Comparison of ENCODE assay signal across 8 mouse cellular contexts in the genomic region with DNA sequence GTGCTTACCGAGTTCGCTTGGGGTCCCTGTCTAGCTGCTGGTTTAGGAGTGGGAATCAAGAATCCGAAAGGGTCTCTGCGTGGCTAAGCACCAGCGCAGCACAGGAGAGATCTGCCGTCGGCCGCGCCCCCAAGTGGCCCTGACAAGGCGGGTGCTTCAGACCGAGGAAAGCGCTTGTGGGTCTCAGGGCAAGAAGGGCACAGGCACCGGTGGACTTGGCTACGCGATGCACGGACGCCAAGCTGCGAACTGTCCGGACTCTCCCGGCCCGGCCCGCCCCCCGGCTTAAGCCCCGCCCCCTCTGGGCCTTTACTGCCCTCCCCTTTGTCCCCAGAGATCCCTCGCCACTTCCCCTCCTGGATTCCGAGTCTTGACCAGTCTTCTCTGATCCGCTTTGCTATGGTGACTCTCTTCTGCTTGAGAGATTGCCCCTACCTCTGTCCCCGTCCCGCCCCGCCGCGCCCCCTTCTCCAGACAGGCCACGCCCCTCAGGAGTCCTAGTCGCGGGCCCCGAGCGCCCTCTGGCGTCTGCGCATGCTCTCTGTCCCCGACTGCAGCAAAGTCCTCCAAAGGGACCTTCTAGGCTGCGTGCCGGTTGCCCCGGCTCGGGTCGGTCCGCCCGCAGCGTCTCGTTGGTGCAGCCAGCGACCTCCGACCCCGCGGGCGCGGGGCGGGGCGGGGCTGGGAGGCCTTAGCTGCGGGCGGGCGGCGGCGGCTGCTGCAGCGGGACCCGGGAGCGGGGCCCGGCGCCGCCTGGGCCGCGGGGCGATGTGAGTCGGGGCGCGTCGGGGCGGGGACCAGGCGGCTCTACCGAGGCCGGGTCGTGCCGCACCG. TPM values are rescaled to one million over a fixed set of nuclear protein-coding genes. Genes with fewer than 3 reads are reported as not detected.
DNase-seq lines count a peak whose midpoint lies in the region; ATAC-seq lines count a peak whose summit lies in the region.

A gene (minus strand): TSS at position 234 of the 834 bp plus-strand sequence.

- under 1% methylated on average over 74 of the region's 82 CpGs for WGBS in heart, embryonic 12.5 days
- under 1% methylated on average over 68 of the region's 82 CpGs for WGBS in kidney, embryonic 16.5 days

- H3K4me3 ChIP-seq in erythroblast, embryonic 14.5 days (replicated peaks), result peak within 1 kb of the TSS; percentile 63
- H3K4me3 ChIP-seq in heart, embryonic 12.5 days, result peak within 1 kb of the TSS; percentile 73
- H3K4me3 ChIP-seq in kidney, embryonic 16.5 days (ENCODE audit: low read length), result peak within 1 kb of the TSS; percentile 74

- peak within 1 kb of the TSS; percentile 52 for H3K27ac ChIP-seq in heart, embryonic 12.5 days (ENCODE audit: poor library complexity, severe bottlenecking)
- H3K27ac ChIP-seq in kidney, embryonic 16.5 days (ENCODE audit: low read length), result peak within 1 kb of the TSS; percentile 74

- peaks cover 29% of the 10 kb centered on the region for H3K4me1 ChIP-seq in erythroblast, embryonic 14.5 days (ENCODE audit: control insufficient read depth)
- H3K4me1 ChIP-seq in heart, embryonic 12.5 days (replicated peaks), result peaks cover 13% of the 10 kb centered on the region
- peaks cover 18% of the 10 kb centered on the region for H3K4me1 ChIP-seq in kidney, embryonic 16.5 days (ENCODE audit: insufficient read depth, low read length)

- no peaks in the 10 kb centered on the region; the same call in 1 of the 2 replicates for H3K36me3 ChIP-seq in erythroblast, embryonic 14.5 days (ENCODE audit: control insufficient read depth)
- H3K36me3 ChIP-seq in heart, embryonic 12.5 days, result peaks cover 9% of the 10 kb centered on the region
- H3K36me3 ChIP-seq in kidney, embryonic 16.5 days (ENCODE audit: insufficient read depth, low read length), result no peaks in the 10 kb centered on the region

- H3K9me3 ChIP-seq in erythroblast, embryonic 14.5 days (ENCODE audit: control insufficient read depth, low read length), result no peaks in the 10 kb centered on the region
- no peaks in the 10 kb centered on the region for H3K9me3 ChIP-seq in heart, embryonic 12.5 days (replicated peaks)
- no peaks in the 10 kb centered on the region for H3K9me3 ChIP-seq in kidney, embryonic 16.5 days (ENCODE audit: low read length)

- H3K9ac ChIP-seq in heart, embryonic 12.5 days, result peak within 1 kb of the TSS; percentile 78
- H3K9ac ChIP-seq in kidney, embryonic 16.5 days (replicated peaks; ENCODE audit: low read length), result peak within 1 kb of the TSS; percentile 85

- H3K27me3 ChIP-seq in erythroblast, embryonic 14.5 days (ENCODE audit: control insufficient read depth), result peaks cover 61% of the 10 kb centered on the region
- peaks cover 30% of the 10 kb centered on the region; the same call in 1 of the 2 replicates for H3K27me3 ChIP-seq in heart, embryonic 12.5 days (replicated peaks)
- H3K27me3 ChIP-seq in kidney, embryonic 16.5 days (ENCODE audit: insufficient read depth, low read length), result no peaks in the 10 kb centered on the region; the same call in 1 of the 2 replicates

- peak within 1 kb of the TSS; percentile 87 for H3K4me2 ChIP-seq in heart, embryonic 12.5 days
- H3K4me2 ChIP-seq in kidney, embryonic 16.5 days (replicated peaks; ENCODE audit: low read depth, low read length), result peak within 1 kb of the TSS; percentile 83

- peak; percentile 94 for ATAC-seq in heart, embryonic 12.5 days (ENCODE audit: insufficient number of reproducible peaks, low FRiP score)
- ATAC-seq in kidney, embryonic 16.5 days (ENCODE audit: low FRiP score, low TSS enrichment), result peak; percentile 95

- DNase-seq in CD4-positive helper T cell, adult 2 months (ENCODE audit: low read depth, low spot score), result peak; percentile 93
- peak; percentile 81 for DNase-seq in brain, embryonic 18.5 days (ENCODE audit: low read depth, low spot score)
- DNase-seq in liver, result peak; percentile 95
- DNase-seq in monocyte, adult 2 months (ENCODE audit: low read depth in 1 of 2, low spot score in 2 of 2), result peak; percentile 76 to 92
- peak; percentile 89 to 95 for DNase-seq in spleen, postnatal 14 days (ENCODE audit: low spot score in 2 of 2)

RNA-seq across cellular contexts. Expression of the gene that starts here (rescaled TPM):
- 0.13 TPM in 1 of 2 replicates, not detected in the other for polyA plus RNA-seq in erythroblast, embryonic 14.5 days (2012)
- 0.56 TPM in 1 of 2 replicates, not detected in the other for polyA plus RNA-seq in heart, embryonic 12.5 days (2016; fragmentation: Nextera tagmentation; extraction: Ambion mirVana)
- polyA plus RNA-seq in kidney, embryonic 16.5 days (2015; fragmentation: Nextera tagmentation; extraction: Ambion mirVana), result 0.84 and 1.3 TPM in 2 replicates

Comparison
In these comparisons a context has a peak if more than half of its experiments do, and no peak if none do; other contexts are left out.
1. Peak in every context shown above with its lines: DNase-seq, ATAC-seq, H3K4me3 ChIP-seq and H3K27ac ChIP-seq.
2. Peak in ATAC-seq, H3K4me3 ChIP-seq, H3K27ac ChIP-seq, H3K9ac ChIP-seq and H3K4me2 ChIP-seq in heart, embryonic 12.5 days; RNA of the gene not detected or under 1 TPM.